Mouse (Mus musculus): ENCODE measurements around the gene Lipt2.

Lipt2 gene

GRCm38 (mm10) chr7:100170756-100171155 lies 11.7 kb downstream of the Lipt2 start:
- no peak for DNase-seq (ENCODE audit: inconsistent ontology term)

- no peak for DNase-seq (ENCODE audit: inconsistent ontology term)
Measured at GRCm38 (mm10) chr7:100176269-100176668, 17.2 kb downstream of the Lipt2 start, which contains the start of gene Kcne3. Kcne3 (plus strand) TSS chr7:100176502.

DNA sequence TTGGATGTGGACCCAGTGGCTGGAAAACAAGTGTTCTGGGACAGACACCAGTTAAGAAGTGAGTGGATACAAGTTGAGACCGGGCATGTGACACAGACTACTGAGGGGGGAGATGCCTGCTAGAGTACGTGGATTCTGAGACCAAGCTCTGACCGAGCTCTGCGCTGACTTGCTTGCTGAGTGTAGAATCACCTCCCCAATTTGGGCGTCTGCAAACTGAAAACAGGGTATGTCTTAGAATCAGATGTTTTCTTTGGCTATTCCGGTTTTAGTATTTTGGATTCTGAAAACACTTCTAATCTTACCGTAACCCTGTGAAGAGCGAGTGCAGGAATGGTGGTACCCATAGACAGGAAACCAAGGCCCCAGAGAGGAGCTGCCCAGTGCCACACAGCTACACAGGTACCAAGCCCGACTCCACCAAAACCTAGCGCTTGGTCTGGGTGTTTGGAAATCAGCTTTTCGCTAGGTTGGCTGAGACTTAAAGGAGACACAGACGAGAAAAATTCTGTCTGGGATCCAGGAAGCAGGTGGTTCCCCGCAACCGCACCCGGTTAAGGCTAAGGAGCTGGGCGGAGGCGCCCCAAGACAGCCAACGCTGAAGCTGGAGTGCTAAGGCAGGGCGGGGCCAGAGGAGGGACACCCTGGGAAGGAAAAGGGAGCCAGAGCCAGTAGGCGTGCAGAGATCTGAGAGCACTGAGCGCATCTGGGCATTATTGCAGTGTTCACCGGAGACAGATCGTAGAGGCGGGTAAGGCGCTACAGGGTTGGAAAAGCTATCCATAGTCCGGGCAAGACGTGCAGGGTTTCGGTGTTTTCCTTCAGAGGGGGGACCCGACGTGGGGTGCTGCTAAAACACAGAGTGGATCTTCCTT lies 19.2 kb downstream of the Lipt2 start:
- peak; percentile 30 for DNase-seq (ENCODE audit: inconsistent ontology term)

DNA sequence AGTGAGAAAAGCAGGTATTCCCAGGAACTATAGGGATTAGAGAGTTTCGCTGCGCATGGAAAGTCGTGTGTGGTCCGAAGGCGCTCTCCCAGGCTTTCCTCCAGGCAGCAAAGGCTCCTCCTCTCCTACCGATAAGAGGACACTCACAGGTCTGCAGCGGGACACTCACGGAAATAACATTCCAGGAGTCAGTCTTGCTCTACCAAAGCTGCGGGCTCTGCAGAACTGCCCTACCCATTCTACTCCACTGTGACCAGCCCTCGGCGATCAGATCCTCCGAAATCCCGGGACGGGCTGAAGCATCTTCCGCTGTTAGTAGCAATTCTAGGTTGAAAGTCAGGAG lies 19.8 kb downstream of the Lipt2 start:
- DNase-seq (ENCODE audit: inconsistent ontology term): no peak

DNA sequence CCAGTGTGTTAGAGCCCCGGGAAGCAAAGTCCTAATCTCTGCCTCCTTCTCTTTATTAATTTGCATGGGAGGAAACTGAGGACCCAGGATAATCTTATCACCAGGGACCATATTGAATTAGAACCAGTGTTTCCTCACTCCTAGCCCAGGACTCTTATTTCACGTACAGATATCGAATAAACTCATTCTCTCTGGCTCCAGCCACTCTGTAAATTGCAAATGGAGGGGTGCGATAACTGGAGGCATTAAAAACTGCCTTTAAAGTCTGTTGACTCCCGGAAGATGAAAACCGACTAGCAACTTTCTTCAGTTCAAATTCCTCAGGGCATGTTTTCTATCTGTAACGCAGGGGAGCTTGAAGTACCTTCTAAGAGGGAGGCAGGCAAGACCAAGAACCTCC lies 20.3 kb downstream of the Lipt2 start:
- no peak for DNase-seq (ENCODE audit: inconsistent ontology term)

DNA sequence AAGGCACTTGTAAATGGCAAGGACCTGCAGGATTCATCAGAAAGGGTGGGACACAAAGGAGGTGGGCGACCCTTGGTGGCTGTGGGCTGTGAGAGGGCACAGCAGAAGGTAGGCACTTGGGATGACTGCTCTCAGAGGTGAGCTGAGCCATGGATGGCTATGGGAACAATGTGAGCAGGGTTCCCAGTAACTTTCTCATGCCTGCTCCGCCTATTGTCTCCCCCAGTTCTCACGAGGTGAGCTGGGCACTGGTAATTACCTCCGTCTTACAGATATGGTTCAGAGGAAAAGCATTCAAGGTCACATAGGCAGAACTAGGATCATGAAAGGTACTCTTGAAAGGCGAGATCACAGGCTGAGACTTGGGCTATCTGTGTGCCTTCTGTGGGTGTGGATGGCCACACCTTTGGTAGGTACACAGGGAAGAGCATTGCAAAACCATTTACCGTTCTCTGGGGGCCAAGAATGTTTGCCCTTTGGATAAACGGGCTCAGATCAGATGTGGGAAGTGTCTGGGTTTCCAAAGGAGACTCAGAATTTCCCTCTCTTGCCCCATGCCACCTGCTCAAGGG lies 20.8 kb downstream of the Lipt2 start:
- no peak for DNase-seq (ENCODE audit: inconsistent ontology term)

GRCm38 (mm10) chr7:100181176-100181575 lies 22.1 kb downstream of the Lipt2 start:
- no peak for DNase-seq (ENCODE audit: inconsistent ontology term)

GRCm38 (mm10) chr7:100181614-100182013 lies 22.5 kb downstream of the Lipt2 start:
- DNase-seq (ENCODE audit: inconsistent ontology term): no peak

GRCm38 (mm10) chr7:100182388-100182787 lies 23.3 kb downstream of the Lipt2 start:
- DNase-seq (ENCODE audit: inconsistent ontology term): no peak

DNA sequence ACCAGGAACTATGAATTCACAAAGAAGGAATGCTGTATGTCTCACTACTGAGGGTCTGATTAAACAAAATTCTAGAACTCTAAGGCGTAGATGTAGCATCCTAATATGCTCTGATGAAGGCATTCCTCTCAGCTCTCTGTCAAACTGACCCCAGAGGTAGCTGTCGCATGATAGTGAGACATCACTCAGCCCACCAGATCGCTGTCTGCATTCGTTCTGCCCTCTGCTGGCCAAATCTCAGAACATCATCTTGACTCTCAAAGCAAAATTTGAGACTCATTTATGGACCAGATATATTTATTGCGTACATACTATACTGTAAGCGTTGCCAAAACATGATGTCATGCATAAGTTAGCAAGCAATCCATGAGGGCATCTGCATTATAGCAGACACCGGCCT lies 28.5 kb downstream of the Lipt2 start:
- DNase-seq (ENCODE audit: inconsistent ontology term): no peak

GRCm38 (mm10) chr7:100190167-100190566 lies 31.1 kb downstream of the Lipt2 start:
- no peak for DNase-seq (ENCODE audit: inconsistent ontology term)

DNA sequence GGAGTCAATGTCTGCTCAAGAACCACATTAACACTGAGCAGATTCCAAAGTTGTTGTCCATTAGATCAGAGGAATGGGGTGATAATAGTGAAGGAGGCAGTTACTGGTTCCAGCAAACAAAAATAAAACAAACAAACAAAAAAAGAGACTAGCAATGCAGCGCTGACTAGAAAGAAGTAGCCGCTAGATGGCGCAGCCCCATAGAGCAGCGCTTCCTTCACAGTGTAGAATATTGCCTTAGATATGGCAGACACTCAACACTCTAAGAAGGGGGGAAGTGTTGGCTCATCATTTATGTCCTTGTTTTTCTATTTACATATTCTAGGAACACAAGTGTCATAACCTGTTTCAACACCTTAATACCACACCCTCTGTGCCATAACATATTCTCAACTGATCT lies 31.7 kb downstream of the Lipt2 start:
- peak; percentile 12 for DNase-seq (ENCODE audit: inconsistent ontology term)

GRCm38 (mm10) chr7:100201191-100201590 lies 42.1 kb downstream of the Lipt2 start:
- no peak for DNase-seq (ENCODE audit: inconsistent ontology term)

DNA sequence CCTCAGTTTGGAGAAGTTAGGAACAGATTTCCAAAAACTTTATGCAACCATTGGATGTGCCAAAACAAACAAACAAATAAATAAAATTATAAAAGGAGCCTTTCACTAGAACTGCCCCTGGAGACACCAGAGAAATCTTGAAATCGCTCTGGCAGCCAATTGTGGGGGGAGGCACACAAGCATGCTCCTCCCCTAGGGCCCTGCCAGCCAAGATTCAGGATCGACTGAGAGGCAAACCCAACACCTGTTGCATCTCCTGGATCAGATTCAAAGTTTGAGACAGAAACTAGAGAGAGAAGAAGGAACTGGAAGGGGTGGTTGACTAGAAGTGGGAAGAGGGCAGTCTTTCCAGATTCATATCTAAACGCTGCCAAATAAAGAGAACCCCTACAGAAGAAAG lies 44.5 kb downstream of the Lipt2 start:
- DNase-seq (ENCODE audit: inconsistent ontology term): no peak

DNA sequence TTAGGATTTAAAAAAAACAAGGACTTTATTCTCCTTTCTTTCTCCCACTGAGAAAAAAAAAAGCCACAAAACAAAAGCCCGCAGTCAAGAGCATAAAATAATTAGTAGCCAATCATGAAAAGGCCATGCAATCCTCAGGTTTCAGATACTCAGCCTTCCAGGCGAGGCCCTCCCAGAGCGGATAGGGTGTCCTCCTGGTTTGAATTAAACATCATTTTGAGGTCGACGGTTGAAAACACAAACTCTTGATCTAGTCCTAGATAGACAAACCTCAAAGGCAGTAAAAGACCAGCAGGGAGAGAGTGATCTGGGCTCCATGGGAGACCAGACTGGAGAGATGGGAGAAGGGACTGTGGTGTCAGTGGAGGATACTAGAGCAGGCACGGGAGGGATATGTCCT lies 45.8 kb downstream of the Lipt2 start:
- DNase-seq (ENCODE audit: inconsistent ontology term): no peak

GRCm38 (mm10) chr7:100206144-100206543 lies 47.1 kb downstream of the Lipt2 start:
- DNase-seq (ENCODE audit: inconsistent ontology term): no peak

GRCm38 (mm10) chr7:100207886-100208285 lies 48.8 kb downstream of the Lipt2 start:
- DNase-seq (ENCODE audit: inconsistent ontology term): no peak
